In the genomic region with DNA sequence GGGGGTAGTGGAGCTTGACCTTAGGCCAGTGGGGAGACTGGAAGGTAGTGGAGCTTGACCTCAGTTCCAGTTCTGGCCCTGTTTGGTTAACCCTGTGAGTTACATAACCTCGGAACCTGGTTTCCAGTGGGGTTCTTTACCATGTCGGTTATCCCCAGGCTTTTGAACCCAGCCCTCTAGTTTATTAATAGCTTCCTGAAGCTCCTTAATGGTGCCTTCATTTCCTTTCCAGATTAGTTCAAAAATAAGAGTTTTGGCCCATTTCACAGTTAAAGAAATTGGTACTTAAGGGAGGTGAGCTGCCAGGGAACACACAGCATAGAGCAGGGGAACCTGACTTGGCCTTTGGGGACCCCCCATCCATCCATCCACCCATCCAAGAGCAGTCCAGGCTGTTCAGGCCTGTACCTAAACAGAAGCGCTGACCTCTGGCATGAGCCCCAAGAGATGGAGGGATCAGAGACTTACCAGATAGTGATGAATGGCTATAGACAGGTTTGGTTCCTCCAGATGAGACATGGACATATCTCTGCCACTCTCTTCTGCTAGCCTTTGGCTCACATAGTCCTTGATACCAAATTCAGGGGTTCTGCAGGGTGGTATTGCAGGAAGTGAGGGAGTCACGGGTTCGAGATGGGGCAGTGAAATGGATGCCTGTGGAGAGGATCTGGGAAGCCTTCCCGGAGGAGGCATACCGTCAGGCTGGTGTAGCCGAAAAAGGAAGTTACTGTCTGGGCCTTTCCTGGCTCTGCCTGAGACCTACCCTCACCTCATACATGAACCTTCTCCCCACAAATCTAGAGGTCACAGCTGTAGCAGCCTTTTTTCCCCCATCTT, we compare ENCODE assay signal across 9 mouse cellular contexts. TPM values are rescaled to one million over a fixed set of nuclear protein-coding genes. Genes with fewer than 3 reads are reported as not detected.
DNase-seq lines count a peak whose midpoint lies in the region; ATAC-seq and TF ChIP-seq lines count a peak whose summit lies in the region.
"Had no signal": no experiment of that assay in that cellular context is flagged by ENCODE, and none has a peak within 500 bp of the region (broad histone marks: within the 10 kb centered on the region; RNA-seq: fewer than 3 reads in every experiment).

No protein-coding gene starts in this region.

- no peak overlapping the region; the same call in 1 of the 2 replicates for H3K27ac ChIP-seq in lung, embryonic 15.5 days
- H3K27ac ChIP-seq in embryonic facial prominence, embryonic 13.5 days, result 0 out of 2 replicates have a peak overlapping the region, but pooled peaks have one; percentile 94
- H3K27ac ChIP-seq in intestine, postnatal 0 days (ENCODE audit: low read depth, low read length), result no peak overlapping the region
- peak overlapping the region; percentile 60 for H3K27ac ChIP-seq in olfactory bulb, adult 2 months (ENCODE audit: insufficient read depth, low read depth, low read length)

- H3K9me3 ChIP-seq in lung, embryonic 15.5 days, result no peaks in the 10 kb centered on the region
- H3K9me3 ChIP-seq in embryonic facial prominence, embryonic 13.5 days, result no peaks in the 10 kb centered on the region
- no peaks in the 10 kb centered on the region for H3K9me3 ChIP-seq in intestine, postnatal 0 days (ENCODE audit: control insufficient read depth)

- 41% methylated on average over 8 of the region's 8 CpGs for WGBS in lung, embryonic 15.5 days
- WGBS in embryonic facial prominence, embryonic 13.5 days, result 48% methylated on average over 8 of the region's 8 CpGs
- 63% methylated on average over 8 of the region's 8 CpGs for WGBS in intestine, postnatal 0 days
- 40% methylated on average over 8 of the region's 8 CpGs for WGBS in olfactory bulb, adult 2 months

- intact Hi-C loops in left cerebral cortex, postnatal 4 days (cut with DNase I), result no loop called here

- H3K4me2 ChIP-seq in lung, embryonic 15.5 days, result peak overlapping the region; percentile 97
- peak overlapping the region; percentile 92 for H3K4me2 ChIP-seq in embryonic facial prominence, embryonic 13.5 days
- peak overlapping the region; percentile 83 for H3K4me2 ChIP-seq in intestine, postnatal 0 days (replicated peaks; ENCODE audit: low read depth)

- no peak for DNase-seq in lung, postnatal 10 days
- DNase-seq in urinary bladder, postnatal 14 days (ENCODE audit: low spot score), result no peak
- DNase-seq in left cerebral cortex, postnatal 4 days, result no peak
- no peak for DNase-seq in adipocyte (ENCODE audit: low spot score)

- H3K9ac ChIP-seq in lung, embryonic 15.5 days, result peak overlapping the region; percentile 64
- peak overlapping the region; percentile 85 for H3K9ac ChIP-seq in embryonic facial prominence, embryonic 13.5 days
- H3K9ac ChIP-seq in intestine, postnatal 0 days (ENCODE audit: low read depth, low read length), result no peak overlapping the region

- H3K36me3 ChIP-seq in lung, embryonic 15.5 days, result peaks cover 23% of the 10 kb centered on the region
- peaks cover 37% of the 10 kb centered on the region for H3K36me3 ChIP-seq in embryonic facial prominence, embryonic 13.5 days
- peaks cover 3% of the 10 kb centered on the region for H3K36me3 ChIP-seq in intestine, postnatal 0 days (ENCODE audit: control insufficient read depth, insufficient read depth)

- TF ChIP-seq CTCF in intestine, postnatal 0 days (IDR thresholded peaks at IDR 0.05; ENCODE audit: low read depth), result no peak
- no peak for TF ChIP-seq CTCF in olfactory bulb, adult 2 months (IDR thresholded peaks at IDR 0.05; ENCODE audit: insufficient read depth, low read depth, low read length)

- TF ChIP-seq POLR2A in olfactory bulb, adult 2 months (IDR thresholded peaks at IDR 0.05; ENCODE audit: insufficient read depth, low read depth, low read length), result no peak

- no peaks in the 10 kb centered on the region for H3K27me3 ChIP-seq in lung, embryonic 15.5 days
- H3K27me3 ChIP-seq in embryonic facial prominence, embryonic 13.5 days, result no peaks in the 10 kb centered on the region
- H3K27me3 ChIP-seq in intestine, postnatal 0 days (replicated peaks; ENCODE audit: control insufficient read depth, insufficient read depth, low read length), result peaks cover 7% of the 10 kb centered on the region; the same call in 1 of the 2 replicates

- no peak for ATAC-seq in lung, embryonic 15.5 days (ENCODE audit: borderline replicate concordance, extremely low read depth, low FRiP score, low TSS enrichment)
- ATAC-seq in embryonic facial prominence, embryonic 13.5 days (ENCODE audit: insufficient number of reproducible peaks, insufficient read depth, low FRiP score, low TSS enrichment, low read depth), result no peak
- no peak for ATAC-seq in intestine, postnatal 0 days

- H3K4me1 ChIP-seq in lung, embryonic 15.5 days, result peaks cover 33% of the 10 kb centered on the region
- H3K4me1 ChIP-seq in embryonic facial prominence, embryonic 13.5 days, result peaks cover 44% of the 10 kb centered on the region
- 0 out of 2 replicates have a peak, but pooled peaks cover 4% of the 10 kb centered on the region for H3K4me1 ChIP-seq in intestine, postnatal 0 days (replicated peaks; ENCODE audit: control insufficient read depth, insufficient read depth, low read length)
- peaks cover 35% of the 10 kb centered on the region for H3K4me1 ChIP-seq in olfactory bulb, adult 2 months (ENCODE audit: control insufficient read depth, insufficient read depth, low read length)

- peak overlapping the region; percentile 65 for H3K4me3 ChIP-seq in lung, embryonic 15.5 days
- H3K4me3 ChIP-seq in embryonic facial prominence, embryonic 13.5 days, result peak overlapping the region; percentile 76
- peak overlapping the region; percentile 45; the same call in 1 of the 2 replicates for H3K4me3 ChIP-seq in intestine, postnatal 0 days (ENCODE audit: low read depth, low read length)
- H3K4me3 ChIP-seq in olfactory bulb, adult 2 months (ENCODE audit: insufficient read depth, low read depth, low read length), result peak overlapping the region; percentile 69

RNA-seq across cellular contexts. Expression of a gene that starts 1.3 kb away (rescaled TPM):
- polyA plus RNA-seq in lung, embryonic 15.5 days (2015; fragmentation: Nextera tagmentation; extraction: Ambion mirVana), result 13.3 and 13.8 TPM in 2 replicates
- 18.7 and 23.2 TPM in 2 replicates for polyA plus RNA-seq in embryonic facial prominence, embryonic 13.5 days (2015; fragmentation: Nextera tagmentation; extraction: Ambion mirVana)
- polyA plus RNA-seq in intestine, postnatal 0 days (2015; fragmentation: Nextera tagmentation; extraction: Ambion mirVana), result 3.3 and 4.2 TPM in 2 replicates
- not detected in 2 replicates for polyA plus RNA-seq in olfactory bulb, adult 2 months (2012; ENCODE audit: insufficient read depth, insufficient read length, low replicate concordance, missing spikeins)
- total RNA-seq in left cerebral cortex, postnatal 4 days (2021), result 100 to 1,000 TPM; 107 to 117 TPM

RNA-seq across cellular contexts. Expression of a gene that starts 11.5 kb away (rescaled TPM):
- polyA plus RNA-seq in lung, embryonic 15.5 days (2015; fragmentation: Nextera tagmentation; extraction: Ambion mirVana), result 804 and 851 TPM in 2 replicates
- polyA plus RNA-seq in embryonic facial prominence, embryonic 13.5 days (2015; fragmentation: Nextera tagmentation; extraction: Ambion mirVana), result 2,193 and 2,304 TPM in 2 replicates
- 725 and 759 TPM in 2 replicates for polyA plus RNA-seq in intestine, postnatal 0 days (2015; fragmentation: Nextera tagmentation; extraction: Ambion mirVana)
- not detected in 2 replicates for polyA plus RNA-seq in olfactory bulb, adult 2 months (2012; ENCODE audit: insufficient read depth, insufficient read length, low replicate concordance, missing spikeins)
- total RNA-seq in left cerebral cortex, postnatal 4 days (2021), result 10 to 100 TPM; 25.2 to 29.4 TPM

RNA-seq across cellular contexts. Expression of a gene that starts 15.5 kb away (rescaled TPM):
- 31.9 and 35.5 TPM in 2 replicates for polyA plus RNA-seq in lung, embryonic 15.5 days (2015; fragmentation: Nextera tagmentation; extraction: Ambion mirVana)
- 53.3 and 54.4 TPM in 2 replicates for polyA plus RNA-seq in embryonic facial prominence, embryonic 13.5 days (2015; fragmentation: Nextera tagmentation; extraction: Ambion mirVana)
- 7.2 and 7.6 TPM in 2 replicates for polyA plus RNA-seq in intestine, postnatal 0 days (2015; fragmentation: Nextera tagmentation; extraction: Ambion mirVana)
- polyA plus RNA-seq in olfactory bulb, adult 2 months (2012; ENCODE audit: insufficient read depth, insufficient read length, low replicate concordance, missing spikeins), result not detected in 2 replicates
- 1 to 10 TPM; 5.4 to 6.0 TPM for total RNA-seq in left cerebral cortex, postnatal 4 days (2021)

RNA-seq across cellular contexts. Expression of a gene that starts 15.6 kb away (rescaled TPM):
- polyA plus RNA-seq in lung, embryonic 15.5 days (2015; fragmentation: Nextera tagmentation; extraction: Ambion mirVana), result 0.18 and 0.60 TPM in 2 replicates
- polyA plus RNA-seq in embryonic facial prominence, embryonic 13.5 days (2015; fragmentation: Nextera tagmentation; extraction: Ambion mirVana), result 0.18 and 0.25 TPM in 2 replicates
- 0.21 TPM in 1 of 2 replicates, not detected in the other for polyA plus RNA-seq in intestine, postnatal 0 days (2015; fragmentation: Nextera tagmentation; extraction: Ambion mirVana)
- polyA plus RNA-seq in olfactory bulb, adult 2 months (2012; ENCODE audit: insufficient read depth, insufficient read length, low replicate concordance, missing spikeins), result not detected in 2 replicates
- not detected for total RNA-seq in left cerebral cortex, postnatal 4 days (2021)
- total RNA-seq: adrenal gland, postnatal 10 days had no signal

RNA-seq across cellular contexts. Expression of a gene that starts 19.7 kb away (rescaled TPM):
- 46.9 and 47.8 TPM in 2 replicates for polyA plus RNA-seq in lung, embryonic 15.5 days (2015; fragmentation: Nextera tagmentation; extraction: Ambion mirVana)
- polyA plus RNA-seq in embryonic facial prominence, embryonic 13.5 days (2015; fragmentation: Nextera tagmentation; extraction: Ambion mirVana), result 54.1 and 57.4 TPM in 2 replicates
- 24.8 and 26.0 TPM in 2 replicates for polyA plus RNA-seq in intestine, postnatal 0 days (2015; fragmentation: Nextera tagmentation; extraction: Ambion mirVana)
- not detected in 2 replicates for polyA plus RNA-seq in olfactory bulb, adult 2 months (2012; ENCODE audit: insufficient read depth, insufficient read length, low replicate concordance, missing spikeins)
- total RNA-seq in left cerebral cortex, postnatal 4 days (2021), result 10 to 100 TPM; 46.5 to 47.8 TPM

Comparison
In these comparisons a context has a peak if more than half of its experiments do, and no peak if none do; other contexts are left out.
1. H3K27ac ChIP-seq: peak in embryonic facial prominence, embryonic 13.5 days (single experiment) and olfactory bulb, adult 2 months (single experiment); none in lung, embryonic 15.5 days (single experiment) and intestine, postnatal 0 days (single experiment).
2. RNA of a gene that starts 11.5 kb away (polyA plus RNA-seq): 2,193 to 2,304 TPM in embryonic facial prominence, embryonic 13.5 days, 804 to 851 TPM in lung, embryonic 15.5 days and 725 to 759 TPM in intestine, postnatal 0 days; not detected in olfactory bulb, adult 2 months; every median in the first group is over 100 times any median in the second.
3. Peak in every context shown above with its lines, with median percentiles within 50 percentile points of each other: H3K4me2 ChIP-seq and H3K4me3 ChIP-seq.